Mouse (Mus musculus) megakaryocyte-erythroid progenitor cell, adult 5-6 weeks (primary cell): ENCODE results near the gene Gid4. TPM values are rescaled to one million over a fixed set of nuclear protein-coding genes. Genes with fewer than 3 reads are reported as not detected.
"Not testable (repeated sequence)": the region's sequence is repeated elsewhere in the genome, so short reads cannot be mapped to it uniquely, and the experiment has no call there.

Experiments
- ATAC-seq: replicated peaks from 2 replicates; pipeline ENCODE4 v1.8.0; 2016; ENCODE audit warnings: mild to moderate bottlenecking, inconsistent platforms; ENCODE audit not compliant: severe bottlenecking, poor library complexity, low FRiP score, low TSS enrichment
- total RNA-seq, 2 experiments: library from RNA; stranded (forward) in 1 of 2; stranded (reverse) in 1 of 2; fragments of 200-1000, 215-1000 nt in 1 of 2; fragments of >200 nt in 1 of 2; fragmentation: Nextera tagmentation in 1 of 2; gene quantifications; 2 replicates each; pipeline ENCODE4 v1.2.3; 2014 to 2017

Gid4 gene
- total RNA-seq, 2 experiments from 2014 or later: 27.4 to 32.4 TPM

DNA sequence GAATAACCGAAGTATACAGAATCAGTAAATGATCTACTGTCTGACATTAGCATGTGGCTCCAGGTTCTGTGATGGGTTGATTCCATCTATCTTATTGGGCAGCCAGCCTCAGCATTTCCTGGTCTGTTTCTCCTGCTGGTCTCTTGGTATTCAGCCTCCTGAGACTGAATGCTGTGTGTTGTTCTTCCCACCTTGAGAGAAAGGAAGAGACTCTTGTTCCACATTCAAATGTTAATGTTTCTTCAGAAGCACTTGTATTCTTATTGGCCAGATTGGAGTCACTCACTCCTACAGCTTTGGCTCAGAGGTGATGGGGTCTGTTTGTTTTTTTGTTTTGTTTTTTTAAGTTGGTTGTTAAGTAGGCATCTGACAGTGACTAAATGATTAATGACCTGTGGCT, 6.1 kb downstream of the Gid4 start:
- no peak for ATAC-seq

DNA sequence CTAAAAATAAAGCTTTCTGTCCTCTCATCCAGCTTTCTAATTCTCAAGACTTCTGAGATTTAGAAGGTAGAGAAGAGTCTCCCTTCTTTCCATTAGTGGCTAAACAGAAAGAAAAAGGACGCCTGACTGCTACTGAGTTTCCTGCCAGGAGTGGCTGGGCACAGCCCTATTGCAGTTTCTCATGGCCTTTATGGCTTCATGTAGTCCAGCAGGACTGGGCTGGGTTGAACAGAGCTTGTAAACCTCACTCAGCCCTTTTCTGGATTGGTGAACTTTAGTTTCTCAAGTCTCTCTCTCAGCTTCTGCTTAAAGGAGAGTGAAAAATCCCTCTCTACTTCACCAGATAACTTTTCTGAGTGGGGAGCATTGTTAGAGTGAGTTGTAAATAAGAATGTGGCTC, 9.5 kb downstream of the Gid4 start:
- no peak for ATAC-seq

DNA sequence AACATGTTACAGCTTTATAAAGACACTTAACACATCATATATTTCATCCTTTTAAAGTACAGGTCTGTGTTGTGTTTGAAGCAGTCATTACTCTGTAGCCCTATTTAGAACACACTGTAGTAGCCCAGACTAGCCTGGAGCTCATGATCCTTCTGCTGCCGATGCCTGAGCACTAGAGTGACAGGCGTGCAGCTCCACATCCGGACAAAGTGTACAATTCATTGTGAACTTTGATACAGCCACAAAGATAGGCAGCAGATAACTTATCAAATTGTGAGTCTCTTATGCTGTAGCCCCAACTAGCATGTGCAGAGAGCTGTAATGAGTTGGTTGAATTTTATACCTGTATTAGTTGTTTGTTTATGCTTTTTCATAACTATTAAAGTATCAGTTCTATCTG, 10.7 kb downstream of the Gid4 start:
- ATAC-seq: no peak

DNA sequence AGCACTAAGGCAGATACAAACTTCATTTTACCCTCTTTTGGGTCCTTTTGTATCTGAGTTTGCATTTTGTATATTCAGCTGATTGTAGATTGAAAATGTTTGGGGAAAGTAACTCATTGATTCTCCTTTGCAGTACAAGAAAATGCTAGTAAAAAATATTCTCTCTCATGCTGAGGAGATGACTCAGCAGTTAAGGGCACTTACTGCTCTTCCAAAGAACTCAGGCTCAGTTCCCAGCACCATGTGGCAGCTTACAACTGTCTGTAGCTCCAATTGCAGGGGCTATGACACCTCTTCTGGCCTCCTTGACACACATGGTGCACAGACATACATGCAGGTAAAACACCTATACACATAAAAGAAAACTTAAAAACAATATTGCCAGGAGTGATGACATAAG, 16.6 kb downstream of the Gid4 start:
- ATAC-seq: no peak

DNA sequence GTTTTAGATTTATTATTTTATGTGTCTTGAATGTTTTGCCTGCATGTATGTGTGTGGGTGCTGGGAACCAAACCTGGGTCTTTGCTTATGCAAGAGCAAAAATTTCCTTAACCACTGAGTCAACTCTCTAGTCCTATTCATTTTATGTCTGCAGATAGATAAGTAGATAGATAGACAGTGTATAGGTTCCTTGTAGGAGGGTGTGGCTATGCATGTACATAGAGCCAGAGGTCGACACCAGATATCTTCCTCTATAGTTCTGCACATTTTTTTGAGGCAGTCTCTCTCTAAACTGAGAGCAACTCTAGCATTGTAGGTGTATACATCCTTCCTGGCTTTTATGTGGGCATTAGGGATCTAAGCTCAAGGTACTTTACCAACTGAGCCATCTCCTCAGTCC, 18.2 kb downstream of the Gid4 start:
- ATAC-seq: no peak

DNA sequence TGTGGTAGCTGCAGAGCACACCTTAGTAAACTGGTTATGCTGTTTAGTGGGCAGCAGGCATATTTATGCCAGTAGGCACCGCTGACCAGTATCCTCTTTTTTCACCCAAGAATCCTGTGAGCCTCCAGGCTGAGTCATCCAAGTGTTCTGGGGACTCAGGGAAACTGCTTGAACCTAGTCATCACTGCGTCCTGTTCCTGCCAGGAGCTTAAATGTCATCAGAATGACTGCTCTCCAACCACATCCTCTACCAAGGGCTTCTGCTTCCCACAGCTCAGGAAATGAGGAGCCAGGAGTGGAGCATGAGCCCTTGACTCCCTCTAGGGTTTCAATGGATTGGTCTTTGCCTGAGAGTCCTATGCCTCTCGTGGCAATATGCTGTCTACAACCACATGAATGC, 19.7 kb downstream of the Gid4 start:
- ATAC-seq: no peak

DNA sequence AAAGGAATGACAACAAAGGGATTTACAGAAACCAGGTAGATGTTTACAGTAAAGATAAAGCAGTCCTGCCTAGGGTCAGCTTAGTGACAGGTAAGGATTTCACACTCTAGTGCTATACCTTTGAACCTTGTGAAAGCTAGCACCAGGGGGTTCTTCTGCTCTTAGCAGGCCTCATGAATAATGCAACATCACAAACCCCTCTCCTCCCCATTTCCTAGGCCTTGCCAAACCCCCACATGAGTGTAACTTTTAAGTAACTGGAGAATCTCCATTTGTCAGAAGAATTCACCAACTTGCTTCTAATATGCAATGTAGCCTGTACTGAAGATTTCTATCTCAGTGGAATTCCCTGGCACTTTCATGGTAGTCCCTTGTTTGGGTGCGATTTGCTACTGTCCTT, 22.7 kb downstream of the Gid4 start:
- not testable (repeated sequence) for ATAC-seq

DNA sequence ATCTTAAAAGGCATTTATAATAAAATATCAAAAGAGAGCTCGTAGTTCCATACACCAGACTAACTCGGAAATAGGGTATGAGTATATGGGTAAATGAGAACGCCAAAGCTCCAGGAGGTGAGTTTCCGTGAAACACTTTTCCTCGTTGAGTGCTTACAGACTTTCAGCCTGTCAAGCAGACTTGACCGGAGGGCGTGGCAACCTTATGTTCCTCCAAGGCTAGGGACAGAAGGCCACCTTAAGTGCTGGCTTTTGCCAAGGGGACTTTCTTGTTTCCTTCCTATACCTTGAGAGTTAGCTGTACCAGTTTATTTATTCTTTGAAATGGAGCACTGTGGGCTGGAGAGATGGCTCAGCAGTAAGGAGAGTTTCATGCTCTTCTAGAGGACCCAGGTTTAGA, 23.2 kb downstream of the Gid4 start:
- no peak for ATAC-seq

DNA sequence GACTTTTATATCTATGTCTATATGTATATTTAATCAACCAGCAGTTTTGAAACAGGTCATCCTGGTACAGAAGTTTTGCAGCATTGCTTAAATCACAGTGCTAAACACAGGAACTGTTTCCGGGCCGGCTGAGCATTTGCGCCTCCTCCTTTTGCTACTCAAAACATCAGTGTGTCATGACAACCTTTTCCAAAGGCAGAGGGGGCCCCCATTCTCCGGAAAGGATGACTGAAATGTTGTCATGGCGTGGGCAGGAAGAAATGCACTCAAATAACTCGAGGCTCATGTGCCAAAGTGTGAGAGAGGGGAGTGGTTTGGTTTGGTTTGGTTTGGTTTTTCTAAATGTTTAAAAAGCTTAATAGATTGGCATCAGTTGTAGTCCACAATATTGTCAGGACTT, 26.0 kb downstream of the Gid4 start:
- ATAC-seq: no peak

DNA sequence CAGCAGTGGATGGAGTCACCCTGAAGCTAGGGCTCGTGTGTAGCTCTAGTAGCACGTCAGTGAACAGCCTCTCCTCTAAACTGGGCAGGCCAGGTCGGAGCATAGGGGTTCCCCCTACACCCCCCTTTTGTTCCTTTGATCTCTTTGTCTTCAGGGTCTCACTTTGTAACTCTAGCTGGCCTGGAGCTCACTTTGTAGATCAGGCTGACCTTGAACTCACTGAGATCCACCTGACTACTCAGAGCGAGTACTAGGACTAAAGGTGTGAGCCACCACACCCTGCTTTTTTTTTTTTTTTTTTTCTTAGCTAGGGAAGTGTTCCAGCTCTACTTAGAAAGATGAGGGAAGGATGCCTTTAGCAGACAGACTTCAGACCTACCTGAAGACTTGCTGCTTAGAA, 27.1 kb downstream of the Gid4 start:
- no peak for ATAC-seq

DNA sequence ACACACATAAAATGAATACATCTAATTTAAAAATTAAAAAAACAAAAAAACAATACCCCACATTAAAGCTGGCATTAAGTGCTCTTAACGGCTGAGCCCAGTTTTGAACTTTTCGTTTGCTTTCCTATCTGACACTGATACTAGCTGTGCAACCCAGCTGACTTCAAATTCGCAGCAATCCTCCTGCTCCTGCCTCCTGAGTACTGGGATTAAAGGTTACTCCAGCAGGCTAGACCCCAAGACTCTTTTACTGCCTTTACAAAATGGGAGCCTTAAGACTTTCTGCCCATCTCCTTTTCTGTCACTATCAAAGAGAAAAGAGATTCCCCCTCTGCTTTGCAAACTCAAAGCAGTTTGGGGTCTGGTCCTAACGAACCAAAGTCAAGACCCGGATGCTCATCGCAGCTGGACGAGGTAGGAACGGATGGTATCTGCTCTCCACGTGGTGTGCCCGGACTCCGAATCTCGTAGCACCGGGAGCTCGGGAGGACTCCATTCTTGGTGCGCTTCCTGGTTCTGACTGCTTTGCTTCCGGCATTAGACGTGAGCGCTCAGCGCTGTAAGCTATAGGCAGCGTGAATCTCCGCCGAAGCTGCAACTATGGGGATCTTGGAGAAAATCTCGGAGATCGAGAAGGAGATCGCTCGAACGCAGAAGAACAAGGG, 37.3 kb downstream of the Gid4 start, which contains the start of gene Drg2:
TSS of gene Drg2 (plus strand) at position 512 of the 665 bp plus-strand sequence.
- peak; percentile 91 for ATAC-seq

DNA sequence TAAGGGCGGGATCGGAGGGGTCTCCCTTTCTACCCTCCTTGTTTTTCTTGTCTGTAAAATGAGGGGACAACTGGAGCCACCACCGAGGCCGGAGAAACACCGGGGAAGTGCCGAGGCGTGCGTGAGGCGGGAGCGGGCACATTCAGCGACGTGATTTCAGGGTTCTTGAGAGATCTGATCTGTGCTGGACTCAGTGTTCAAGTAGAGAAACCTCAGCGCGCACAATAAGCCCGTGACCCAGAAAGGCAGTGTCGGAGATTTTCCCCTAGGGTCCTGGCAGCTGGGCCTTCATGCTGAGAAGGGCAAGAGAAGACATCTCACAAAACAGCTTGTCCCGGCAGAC, 37.8 kb downstream of the Gid4 start:
- peak; percentile 14; the same call in 1 of the 2 replicates for ATAC-seq

DNA sequence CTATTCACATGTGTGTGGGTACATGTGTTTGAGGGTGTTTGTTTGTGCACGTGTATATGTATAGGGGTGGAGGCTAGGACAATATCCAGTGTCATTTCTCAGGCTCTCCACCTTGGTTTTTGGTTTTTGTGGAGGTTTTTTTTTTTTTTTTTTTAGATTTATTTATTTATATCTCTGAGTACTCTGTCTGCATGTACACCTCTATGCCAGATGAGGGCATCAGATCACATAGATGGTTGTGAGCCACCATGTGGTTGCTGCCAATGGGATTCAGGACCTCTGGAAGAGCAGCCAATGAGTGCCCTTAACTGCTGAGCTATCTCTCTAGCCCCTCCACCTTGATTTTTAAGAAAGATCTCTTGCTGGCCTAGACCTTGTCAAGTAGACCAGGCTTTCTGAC, 41.0 kb downstream of the Gid4 start:
- ATAC-seq: no peak

DNA sequence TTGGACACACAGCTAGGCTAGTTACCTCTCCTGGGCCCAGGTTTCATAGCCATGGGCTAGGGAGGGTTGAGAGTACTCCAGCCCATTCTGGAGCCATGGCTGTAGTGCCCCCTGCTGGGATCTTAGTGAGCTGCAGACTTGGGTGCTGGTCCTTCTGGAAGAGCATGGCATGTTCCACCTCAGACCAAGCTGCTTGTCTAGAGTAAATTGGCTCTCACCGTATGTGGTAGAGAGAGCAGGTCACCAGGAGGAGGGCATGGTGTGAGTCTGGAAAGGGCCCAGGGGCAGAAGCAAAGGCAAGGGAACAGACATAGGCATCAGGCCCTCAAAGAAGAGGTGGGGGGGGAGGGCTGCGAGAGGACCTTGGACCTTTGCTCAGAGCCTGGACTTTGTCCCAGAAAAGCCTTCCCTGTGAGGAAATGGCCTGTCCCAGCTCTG, 49.0 kb downstream of the Gid4 start:
- peak; percentile 46 for ATAC-seq

DNA sequence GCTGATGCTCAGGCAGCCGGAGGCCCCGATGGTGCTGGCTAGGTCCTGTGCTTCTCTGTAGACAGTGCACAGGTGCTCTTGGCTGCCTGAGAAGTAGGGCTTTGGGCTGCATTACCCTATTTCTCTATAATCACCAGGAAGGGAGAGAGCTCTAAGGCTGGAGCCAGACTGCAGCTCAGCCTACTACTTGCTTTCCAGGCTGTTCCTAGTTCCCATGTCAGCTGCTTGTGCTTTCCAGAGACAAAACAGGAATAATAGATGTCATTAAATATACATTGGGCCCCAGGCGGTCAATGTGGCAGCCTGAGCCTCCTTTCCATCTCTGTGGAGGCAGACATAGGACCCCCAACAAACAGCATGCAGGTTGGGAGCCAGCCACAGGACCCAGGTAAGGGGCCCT, 52.1 kb downstream of the Gid4 start, which contains the start of gene Myo15:
TSS of gene Myo15 (plus strand) at position 301 of the 400 bp plus-strand sequence.
- no peak for ATAC-seq

DNA sequence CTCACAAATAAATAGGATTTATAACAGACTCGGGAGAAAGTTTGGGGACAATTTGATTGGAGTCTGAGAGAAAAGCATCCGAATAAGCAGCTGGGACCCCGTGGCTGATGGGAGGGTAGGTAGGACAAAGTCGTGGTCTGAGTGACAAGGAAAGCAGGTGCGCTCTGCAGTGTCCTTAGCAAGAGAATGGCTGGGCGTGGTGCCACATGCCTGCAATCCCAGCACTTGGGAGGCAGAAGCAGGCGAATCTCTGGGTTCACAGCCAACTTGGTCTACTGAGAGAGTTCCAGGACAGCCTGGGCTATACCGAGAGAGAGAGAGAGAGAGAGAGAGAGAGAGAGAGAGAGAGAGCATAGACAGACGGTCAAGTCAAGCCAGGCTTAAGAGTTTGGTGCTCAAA, 53.8 kb downstream of the Gid4 start:
- no peak for ATAC-seq

DNA sequence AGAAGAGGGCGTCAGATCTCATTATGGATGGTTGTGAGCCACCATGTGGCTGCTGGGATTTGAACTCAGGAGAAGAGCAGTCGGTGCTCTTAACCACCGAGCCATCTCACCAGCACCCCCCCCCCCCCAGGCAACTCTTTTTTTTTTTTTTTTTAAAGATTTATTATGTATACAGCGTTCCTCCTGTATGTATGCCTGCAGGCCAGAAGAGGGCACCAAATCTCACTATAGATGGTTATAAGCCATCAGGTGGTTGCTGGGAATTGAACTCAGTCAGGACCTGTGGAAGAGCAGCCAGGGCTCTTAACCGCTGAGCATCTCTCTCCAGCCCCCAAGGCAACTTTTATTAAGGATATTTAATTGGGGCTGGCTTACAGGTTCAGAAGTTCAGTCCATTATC, 57.6 kb downstream of the Gid4 start:
- ATAC-seq: no peak

DNA sequence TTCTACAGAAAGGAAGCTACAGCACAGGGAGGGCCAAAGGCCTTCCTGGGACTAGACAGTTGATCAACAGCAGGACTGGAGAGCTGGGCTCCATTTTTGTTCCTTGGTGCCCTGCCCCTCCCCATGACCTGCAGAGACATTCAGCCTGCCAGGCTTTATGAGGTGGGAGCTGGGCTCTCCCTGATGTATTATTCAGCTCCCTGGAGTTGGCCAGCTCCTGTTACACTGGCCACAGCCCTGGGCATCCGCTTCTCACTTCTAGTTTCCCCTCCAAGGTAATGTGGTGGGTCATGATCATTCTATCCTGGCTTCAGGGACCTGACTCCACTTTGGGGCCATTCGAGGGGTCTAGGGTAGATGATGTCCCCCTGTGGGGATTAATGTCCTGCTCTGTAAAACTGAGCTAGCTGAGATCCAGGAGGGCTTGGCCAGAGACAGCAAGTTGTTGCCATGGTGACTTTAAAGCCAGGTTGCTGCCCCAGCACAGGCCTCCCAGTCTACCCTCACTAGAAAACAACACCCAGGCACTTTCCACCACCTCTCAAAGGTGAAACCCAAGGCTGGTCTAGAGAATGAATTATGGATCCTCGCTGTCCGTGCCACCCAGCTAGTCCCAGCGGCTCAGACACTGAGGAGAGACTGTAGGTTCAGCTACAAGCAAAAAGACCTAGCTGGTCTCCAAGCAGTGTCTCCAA, 58.9 kb downstream of the Gid4 start:
- no peak for ATAC-seq

DNA sequence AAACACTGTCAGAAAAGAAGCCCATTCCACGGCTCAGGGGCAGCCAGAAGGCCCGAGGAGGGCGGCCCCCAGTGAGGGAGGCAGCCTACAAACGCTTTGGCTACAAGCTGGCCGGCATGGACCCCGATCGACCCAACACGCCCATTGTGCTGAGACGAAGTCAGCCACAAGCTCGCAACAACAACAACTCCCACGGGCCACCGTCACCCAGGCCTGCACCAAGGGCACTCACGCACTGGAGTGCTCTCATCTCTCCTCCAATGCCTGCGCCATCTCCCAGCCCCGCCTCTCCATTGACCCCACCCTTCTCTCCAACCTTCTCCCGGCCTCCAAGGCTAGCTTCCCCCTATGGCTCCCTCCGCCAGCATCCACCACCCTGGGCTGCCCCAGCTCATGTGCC, 61.2 kb downstream of the Gid4 start:
- ATAC-seq: no peak

DNA sequence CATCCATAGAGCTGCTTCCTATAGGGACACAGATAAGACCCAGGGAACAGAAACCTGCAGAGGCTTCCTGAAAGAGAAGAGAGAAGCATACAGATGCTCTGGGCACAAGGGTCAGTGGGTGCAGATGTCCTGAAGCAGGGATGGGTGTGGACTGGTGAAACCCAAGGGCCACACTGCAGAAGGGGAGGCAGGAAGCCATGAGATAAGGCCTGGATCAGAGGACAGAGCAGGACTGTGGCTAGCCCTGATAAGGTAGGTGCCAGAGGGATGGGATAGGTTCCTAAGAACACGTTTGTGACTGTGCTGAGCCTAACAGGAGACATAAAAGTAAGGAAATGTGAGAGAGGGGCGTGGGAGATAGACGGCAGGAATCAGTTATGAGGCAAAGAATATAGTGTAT, 69.3 kb downstream of the Gid4 start:
- ATAC-seq: peak; percentile 75

DNA sequence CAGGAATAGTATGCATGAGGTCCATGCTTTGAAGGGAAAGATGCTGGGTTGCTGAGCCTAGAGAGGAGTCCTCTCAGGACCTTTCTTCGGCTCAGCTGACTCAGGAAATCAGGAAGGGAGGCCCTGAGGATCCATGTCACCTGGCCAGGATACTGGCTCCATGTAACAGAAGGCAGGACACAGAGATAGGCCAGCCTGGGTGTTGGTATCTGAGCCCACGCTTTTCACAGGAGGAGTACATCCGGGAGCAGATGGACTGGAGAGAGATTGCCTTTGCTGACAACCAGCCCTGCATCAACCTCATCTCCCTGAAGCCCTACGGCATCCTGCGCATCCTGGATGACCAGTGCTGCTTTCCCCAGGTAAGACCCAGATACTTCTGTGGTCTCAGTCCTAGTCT, 75.8 kb downstream of the Gid4 start:
- ATAC-seq: no peak
